Mouse (Mus musculus) C2C12 (cell line): ENCODE data around the gene Prox2.

Experiments used
- CTCF ChIP-seq: IDR thresholded peaks from one replicate; pipeline ENCODE4 v1.5.1; 2011; ENCODE audit not compliant: control insufficient read depth, insufficient read depth, insufficient read length
- USF1 ChIP-seq: IDR thresholded peaks from one replicate; pipeline ENCODE4 v1.6.1; 2011; ENCODE audit warnings: low read depth, mild to moderate bottlenecking, control low read depth, moderate library complexity

DNA sequence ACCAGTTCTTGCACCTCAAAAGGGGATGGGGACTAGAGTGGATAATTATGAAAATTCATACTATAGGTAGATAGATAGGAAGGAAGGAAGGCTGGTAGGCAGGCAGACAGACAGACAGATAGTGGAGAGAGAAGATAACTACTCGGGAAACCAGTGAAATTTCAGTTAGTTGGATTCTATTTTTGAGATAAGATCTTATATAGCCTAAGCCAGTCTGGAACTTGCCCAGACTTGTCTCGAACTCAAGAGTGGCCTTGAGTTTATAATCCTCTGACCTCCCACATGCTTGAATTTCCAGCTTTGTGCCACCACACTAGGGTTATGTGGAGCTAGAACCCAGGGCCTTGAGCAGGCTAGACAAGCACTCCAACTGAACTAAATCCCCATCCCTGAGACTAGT lies 26.3 kb downstream of the Prox2 start:
- no peak for TF ChIP-seq CTCF
- TF ChIP-seq USF1, result no peak
